Mouse (Mus musculus) bone marrow, adult 2 months (tissue): ENCODE results near the gene Snx3. TPM values are rescaled to one million over a fixed set of nuclear protein-coding genes. Genes with fewer than 3 reads are reported as not detected.

Source experiments
- H3K27ac ChIP-seq: fragments of 200-500 bp; 2 replicates; pipeline ENCODE4 v1.5.1; 2012; ENCODE audit warnings: low read depth, mild to moderate bottlenecking, control low read depth, inconsistent platforms, low read length; ENCODE audit not compliant: control insufficient read depth, poor library complexity, insufficient read depth
- H3K4me1 ChIP-seq: fragments of 200-500 bp; 2 replicates; pipeline ENCODE4 v1.6.1; 2011; ENCODE audit warnings: low read length; ENCODE audit not compliant: control insufficient read depth, insufficient read depth
- H3K4me3 ChIP-seq: fragments of 200-500 bp; replicated peaks from 2 replicates; pipeline ENCODE3; 2011; ENCODE audit warnings: mild to moderate bottlenecking, low read depth, low read length, control low read depth; ENCODE audit not compliant: control insufficient read depth
- CTCF ChIP-seq: fragments of 200-500 bp; IDR thresholded peaks from 2 replicates; pipeline ENCODE4 v1.5.1; 2011; ENCODE audit warnings: low read length, control low read depth; ENCODE audit not compliant: control insufficient read depth, insufficient read depth
- POLR2A ChIP-seq: fragments of 200-500 bp; IDR thresholded peaks from 2 replicates; pipeline ENCODE4 v1.6.1; 2011; ENCODE audit warnings: low read depth, mild to moderate bottlenecking, control low read depth, low read length, borderline replicate concordance; ENCODE audit not compliant: control insufficient read depth
- WGBS: fragments of 180-500 bp; shearing (Covaris S2); methylation state at CpG from one replicate; pipeline ENCODE4 v1.1.7; 2018; 5-methylcytosine and 5-hydroxymethylcytosine counted together
- polyA plus RNA-seq: library from polyadenylated mRNA; stranded (reverse); fragments of >200 nt; gene quantifications from 2 replicates; pipeline ENCODE4 v1.2.4, GENCODE M21; 2011; ENCODE audit warnings: low replicate concordance; ENCODE audit not compliant: missing spikeins, insufficient read depth, insufficient read length

Gene Snx3
- polyA plus RNA-seq, 1 experiment = 54.6 TPM

- TF ChIP-seq CTCF = no peak
- TF ChIP-seq POLR2A = no peak
- no peaks in the 10 kb centered on the region for H3K4me1 ChIP-seq
- no peak overlapping the region for H3K27ac ChIP-seq
- whole genome bisulfite sequencing = 58% methylated on average over 5 of the region's 5 CpGs
- H3K4me3 ChIP-seq = no peak overlapping the region
These were observed 57.9 kb downstream of the Snx3 start for GRCm38 (mm10) chr10:42559581-42560200.

- H3K4me1 ChIP-seq = no peaks in the 10 kb centered on the region
- no peak overlapping the region for H3K27ac ChIP-seq
- 6% methylated on average over 12 of the region's 12 CpGs for WGBS
- H3K4me3 ChIP-seq = no peak overlapping the region
- TF ChIP-seq CTCF = no peak
These were observed 60.4 kb downstream of the Snx3 start for GRCm38 (mm10) chr10:42562272-42562671.

- WGBS = 3% methylated on average over 20 of the region's 20 CpGs
- TF ChIP-seq CTCF = no peak
- no peak for TF ChIP-seq POLR2A
- no peak overlapping the region for H3K4me3 ChIP-seq
- no peaks in the 10 kb centered on the region for H3K4me1 ChIP-seq
- H3K27ac ChIP-seq = no peak overlapping the region
These were observed 70.7 kb downstream of the Snx3 start for GRCm38 (mm10) chr10:42572567-42572966.

- no peaks in the 10 kb centered on the region for H3K4me1 ChIP-seq
- no peak overlapping the region for H3K27ac ChIP-seq
- WGBS = 5% methylated on average over 15 of the region's 15 CpGs
- no peak for TF ChIP-seq CTCF
- no peak for TF ChIP-seq POLR2A
- no peak overlapping the region for H3K4me3 ChIP-seq
These were observed 71.1 kb downstream of the Snx3 start for GRCm38 (mm10) chr10:42572971-42573370.

- 8% methylated on average over 10 of the region's 10 CpGs for WGBS
- no peak overlapping the region for H3K27ac ChIP-seq
- TF ChIP-seq CTCF (no peak), POLR2A (no peak)
- H3K4me1 ChIP-seq = no peaks in the 10 kb centered on the region
- H3K4me3 ChIP-seq = no peak overlapping the region
These were observed 72.8 kb downstream of the Snx3 start for GRCm38 (mm10) chr10:42574639-42575038.

- no peak for TF ChIP-seq CTCF
- TF ChIP-seq POLR2A = no peak
- Histone ChIP-seq H3K27ac (no peak overlapping the region), H3K4me1 (no peaks in the 10 kb centered on the region), H3K4me3 (no peak overlapping the region)
- 10% methylated on average over 15 of the region's 15 CpGs for WGBS
These were observed 75.9 kb downstream of the Snx3 start for GRCm38 (mm10) chr10:42577525-42578280.

- Histone ChIP-seq H3K27ac (no peak overlapping the region), H3K4me3 (no peak overlapping the region), H3K4me1 (no peaks in the 10 kb centered on the region)
- 6% methylated on average over 15 of the region's 15 CpGs for WGBS
- no peak for TF ChIP-seq POLR2A
- no peak for TF ChIP-seq CTCF
These were observed 76.4 kb downstream of the Snx3 start for GRCm38 (mm10) chr10:42578281-42578675.

GRCm38 (mm10) chr10:42578698-42579474, 77.1 kb downstream of the Snx3 start:
- no peak overlapping the region; the same call in 1 of the 2 replicates for H3K27ac ChIP-seq
- WGBS = 5% methylated on average over 22 of the region's 22 CpGs
- no peak overlapping the region for H3K4me3 ChIP-seq
- no peaks in the 10 kb centered on the region; the same call in 1 of the 2 replicates for H3K4me1 ChIP-seq
- TF ChIP-seq POLR2A (no peak), CTCF (no peak)
